Mouse (Mus musculus): ENCODE measurements around the gene Dock6.
A peak's percentile ranks its signal among the peaks of the same experiment; 100 is the strongest.
"Not testable (repeated sequence)": the region's sequence is repeated elsewhere in the genome, so short reads cannot be mapped to it uniquely, and the experiment has no call there.

Dock6 gene

DNA sequence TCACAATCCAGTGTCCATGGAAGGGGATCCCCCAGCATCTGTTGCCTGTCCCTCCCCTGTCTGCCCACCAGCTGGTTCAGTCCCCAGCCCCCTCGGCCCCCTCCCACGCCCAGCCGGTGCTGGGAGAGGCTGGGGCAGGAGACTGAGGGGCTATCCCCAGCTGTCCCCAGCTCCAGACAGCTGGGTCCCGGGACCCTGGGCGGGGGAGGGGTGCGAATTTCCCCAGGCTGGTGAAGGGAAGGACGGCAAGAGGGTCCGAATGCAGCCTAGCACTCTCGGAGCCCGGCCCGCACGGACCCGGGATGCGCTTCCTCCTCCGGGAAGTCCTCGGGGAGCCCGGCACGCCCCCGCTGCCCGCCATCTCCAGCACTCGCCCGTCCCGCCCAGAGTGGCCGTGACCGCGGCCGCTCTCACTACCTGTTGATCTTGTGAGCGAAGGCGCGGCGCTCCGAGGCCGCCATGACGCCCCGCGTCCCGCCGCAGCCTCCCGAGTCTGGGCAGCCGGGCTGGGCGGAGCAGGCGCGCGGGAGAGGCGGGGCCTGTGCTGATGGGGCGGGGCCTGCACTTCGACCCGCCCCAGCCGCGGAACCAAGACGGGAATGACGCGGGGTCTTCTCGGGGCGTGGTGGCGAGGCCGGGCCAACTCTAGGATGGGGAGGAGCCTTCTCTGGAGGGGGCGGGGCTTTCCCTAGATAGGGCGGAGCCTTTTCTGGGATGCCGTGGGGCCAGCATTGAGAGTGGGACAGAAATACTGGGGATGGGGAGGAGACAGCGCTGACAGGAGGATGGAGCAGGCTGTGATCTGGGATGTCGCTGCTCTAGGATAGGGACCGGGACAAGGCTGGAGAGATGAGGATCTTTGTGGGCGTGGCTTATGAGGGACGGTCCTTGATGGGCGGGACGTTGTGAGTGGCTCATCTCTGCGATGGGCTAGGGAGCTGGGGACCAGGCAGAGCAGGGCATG, at the start of gene Dock6:
TSS of gene Dock6 (minus strand) at position 508 of the 964 bp plus-strand sequence.
- peak; percentile 92 for DNase-seq

GRCm38 (mm10) chr9:21901223-21901820, 48.9 kb upstream of the Dock6 start:
- DNase-seq: peak; percentile 93

DNA sequence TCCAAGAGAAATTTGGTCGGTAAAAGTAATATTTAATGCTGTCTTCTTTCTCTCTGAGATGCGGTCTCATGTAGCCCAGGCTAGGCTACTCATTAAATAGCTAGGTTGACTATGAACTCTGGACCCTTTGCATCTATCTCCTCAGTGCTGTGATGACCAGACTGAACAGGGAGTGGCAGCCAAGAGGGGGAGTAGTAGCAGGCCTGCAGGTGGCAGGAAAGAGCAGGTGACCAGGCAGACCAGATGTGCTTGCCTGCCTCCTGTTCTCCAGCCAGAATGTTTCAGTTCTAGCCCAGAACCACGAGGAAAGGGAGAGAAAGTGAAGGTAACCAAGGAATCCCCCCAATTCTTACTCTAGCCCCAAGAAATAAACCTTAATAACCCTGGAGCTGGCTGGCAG, 36.8 kb upstream of the Dock6 start:
- no peak for DNase-seq

GRCm38 (mm10) chr9:21876601-21877000, 24.2 kb upstream of the Dock6 start:
- DNase-seq: no peak

- DNase-seq: peak; percentile 16
These were observed 19.8 kb upstream of the Dock6 start for GRCm38 (mm10) chr9:21872204-21872603.

- peak; percentile 82 for DNase-seq
These were observed 18.6 kb upstream of the Dock6 start for GRCm38 (mm10) chr9:21870879-21871524.

DNA sequence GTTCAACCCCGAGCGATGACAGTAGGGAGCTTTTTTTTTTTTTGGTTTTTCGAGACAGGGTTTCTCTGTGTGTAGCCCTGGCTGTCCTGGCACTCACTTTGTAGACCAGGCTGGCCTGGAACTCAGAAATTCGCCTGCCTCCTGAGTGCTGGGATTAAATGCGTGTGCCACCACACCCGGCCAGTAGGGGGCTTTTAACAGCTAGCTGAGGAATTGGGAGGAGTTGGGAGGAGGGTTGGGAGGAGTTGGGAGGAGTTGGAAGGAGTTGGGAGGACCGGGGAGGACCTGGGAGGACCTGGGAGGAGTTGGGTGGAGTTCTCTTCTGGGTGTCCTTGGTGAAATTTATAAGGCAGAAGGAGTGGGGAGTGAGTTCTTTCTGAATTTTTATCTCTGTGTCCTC, 16.9 kb upstream of the Dock6 start:
- DNase-seq: peak; percentile 55

DNA sequence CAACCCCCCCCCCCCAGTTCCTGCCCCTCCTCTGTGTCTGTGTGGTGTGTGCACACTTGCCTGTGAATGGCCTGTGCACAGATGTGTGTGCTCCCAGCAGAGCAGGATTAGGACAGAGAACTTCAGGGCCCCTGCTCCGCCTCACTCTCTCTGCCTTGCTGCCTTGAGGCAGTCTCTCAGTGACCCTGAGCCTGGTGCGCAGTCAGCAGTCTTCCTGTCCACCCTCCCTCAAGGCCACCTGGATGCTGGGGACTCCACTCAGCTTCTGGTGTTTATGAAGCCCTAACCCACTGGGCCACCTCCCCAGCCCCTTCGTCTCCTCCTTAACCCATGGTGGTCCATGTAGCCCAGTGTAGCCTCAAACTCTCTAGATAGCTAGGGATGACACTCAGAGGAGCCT, 15.3 kb upstream of the Dock6 start:
- DNase-seq: no peak

GRCm38 (mm10) chr9:21866641-21867040, 14.2 kb upstream of the Dock6 start:
- DNase-seq: no peak

DNA sequence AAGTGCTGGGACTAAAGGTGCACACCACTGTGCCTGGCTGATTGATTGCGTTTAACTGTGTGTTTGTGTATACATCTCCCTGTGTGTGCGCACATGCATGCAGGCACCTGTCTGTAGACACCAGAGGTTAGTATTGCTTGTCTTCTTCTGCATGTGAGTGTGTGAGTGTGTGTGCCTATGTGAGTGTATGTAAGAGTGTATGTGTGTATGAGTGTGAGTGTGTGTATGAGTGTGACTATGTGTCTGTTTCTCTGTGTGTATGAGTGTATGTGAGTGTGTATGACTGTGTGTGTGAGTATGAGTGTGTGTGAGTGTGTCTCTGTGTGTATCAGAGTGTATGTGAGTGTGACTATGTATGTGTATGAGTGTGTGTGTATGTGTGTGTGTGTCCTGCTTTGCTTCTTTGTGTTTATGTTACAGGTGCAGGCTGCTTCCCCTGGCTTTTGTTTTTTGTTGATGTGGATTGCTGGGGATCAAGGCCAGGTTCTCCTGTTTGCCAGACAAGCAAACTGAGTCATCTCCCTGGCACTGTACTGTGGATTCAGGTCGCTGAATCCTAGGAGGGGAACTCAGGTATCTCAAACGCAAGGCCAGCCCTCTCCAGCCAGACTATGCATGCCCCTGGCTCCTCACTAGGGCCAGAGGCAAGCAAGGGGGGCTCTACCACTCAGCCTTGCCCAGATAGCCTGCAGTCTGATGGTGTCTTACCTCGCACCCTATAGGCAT, 13.4 kb upstream of the Dock6 start:
- no peak for DNase-seq

- DNase-seq: no peak
These were observed 9.7 kb upstream of the Dock6 start for GRCm38 (mm10) chr9:21862181-21862580.

DNA sequence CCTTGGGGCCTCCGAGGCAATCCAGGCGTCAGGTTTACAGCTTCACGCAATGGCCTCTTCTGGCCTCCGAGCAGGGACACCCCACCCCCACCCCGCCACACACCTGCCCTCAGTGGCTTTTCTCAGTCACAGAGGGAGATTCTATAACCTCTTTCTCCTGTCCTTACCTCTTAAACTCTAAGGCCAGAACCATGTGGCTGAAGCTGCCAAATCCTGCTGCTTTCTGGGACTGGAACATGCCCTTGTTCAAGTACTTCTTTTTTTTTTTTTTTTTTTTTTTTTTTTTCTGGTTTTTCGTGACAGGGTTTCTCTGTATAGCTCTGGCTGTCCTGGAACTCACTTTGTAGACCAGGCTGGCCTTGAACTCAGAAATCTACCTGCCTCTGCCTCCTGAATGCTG, 7.9 kb upstream of the Dock6 start:
- not testable (repeated sequence) for DNase-seq

DNA sequence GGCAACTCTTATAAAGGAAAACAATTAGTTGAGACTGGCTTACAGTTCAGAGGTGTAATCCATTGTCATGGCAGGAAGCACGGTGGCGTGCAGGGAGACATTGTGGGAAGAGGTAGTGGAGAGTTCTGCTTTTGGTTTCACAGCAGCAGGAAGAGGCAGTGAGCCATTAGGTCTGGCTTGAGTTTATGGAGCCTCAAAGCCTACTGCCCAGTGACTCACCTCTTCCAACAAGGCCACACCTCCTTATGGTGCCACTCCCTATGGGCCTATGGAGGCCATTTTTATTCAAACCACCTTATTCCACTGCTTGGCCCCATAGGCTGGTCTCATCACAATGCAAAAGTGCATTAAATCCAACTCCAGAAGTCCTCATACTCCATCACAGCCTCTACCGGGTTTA, 7.2 kb upstream of the Dock6 start:
- DNase-seq: no peak

- no peak for DNase-seq
These were observed 5.6 kb upstream of the Dock6 start for GRCm38 (mm10) chr9:21858084-21858483.

DNA sequence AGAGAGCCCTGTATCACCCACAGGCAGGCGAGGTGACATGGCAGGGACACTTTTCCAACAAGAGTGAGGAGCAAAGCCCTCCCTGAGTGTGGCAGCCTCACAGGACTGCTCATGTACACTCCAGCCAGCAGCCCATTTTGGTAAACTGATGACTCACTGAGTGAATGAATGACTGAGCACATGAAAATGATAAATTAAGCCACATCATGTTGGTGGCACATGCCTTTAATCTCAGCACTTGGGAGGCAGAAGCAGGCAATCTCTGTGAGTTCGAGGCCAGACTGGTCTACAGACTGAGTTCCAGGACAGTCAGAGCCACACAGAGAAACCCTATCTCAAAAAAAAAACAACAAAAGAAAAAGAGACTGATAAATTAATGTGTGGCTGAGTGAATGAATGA, 5.1 kb upstream of the Dock6 start:
- no peak for DNase-seq

DNA sequence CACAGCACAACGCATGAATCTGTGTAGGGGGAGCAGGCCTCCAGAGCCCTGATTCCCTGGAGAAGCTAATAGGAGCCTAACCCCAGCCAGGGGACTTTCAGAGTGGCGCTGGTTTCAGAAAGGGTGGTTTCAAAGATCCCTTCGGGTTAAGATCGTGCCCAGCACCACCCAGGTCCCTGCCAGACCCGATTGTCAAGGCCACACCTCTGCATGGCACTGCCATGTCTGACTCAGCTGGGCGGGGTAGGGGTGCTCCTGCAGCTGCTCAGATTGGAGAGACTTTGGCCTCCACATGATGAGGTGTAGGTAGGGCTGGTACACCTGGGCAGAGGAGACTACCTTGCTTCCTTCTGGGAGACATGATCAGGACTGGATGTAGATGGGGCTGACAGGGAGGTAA, 2.5 kb upstream of the Dock6 start:
- DNase-seq: no peak

- no peak for DNase-seq
These were observed 1.5 kb upstream of the Dock6 start for GRCm38 (mm10) chr9:21853961-21854360.

DNA sequence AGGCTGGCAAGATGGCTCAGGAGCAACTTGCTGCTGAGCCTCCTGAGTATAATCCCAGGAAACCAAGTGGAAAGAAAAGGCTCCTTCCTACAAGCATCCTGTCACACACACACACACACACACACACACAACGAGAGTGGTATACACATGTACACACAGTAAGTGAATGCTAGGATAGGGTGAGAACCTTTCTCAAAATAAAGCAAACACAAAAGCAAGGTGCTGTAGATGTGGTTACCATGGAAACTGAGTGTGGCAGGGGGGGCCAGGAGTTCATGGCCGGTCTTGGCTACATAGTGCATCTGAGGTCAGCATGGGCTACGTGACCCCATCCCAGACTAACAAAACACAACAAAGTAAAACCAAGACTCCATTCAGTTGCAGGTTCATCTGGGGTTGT, 1.4 kb downstream of the Dock6 start:
- no peak for DNase-seq

GRCm38 (mm10) chr9:21849691-21850677, 2.5 kb downstream of the Dock6 start:
- no peak for DNase-seq

- no peak for DNase-seq
These were observed 4.5 kb downstream of the Dock6 start for GRCm38 (mm10) chr9:21847926-21848325.

DNA sequence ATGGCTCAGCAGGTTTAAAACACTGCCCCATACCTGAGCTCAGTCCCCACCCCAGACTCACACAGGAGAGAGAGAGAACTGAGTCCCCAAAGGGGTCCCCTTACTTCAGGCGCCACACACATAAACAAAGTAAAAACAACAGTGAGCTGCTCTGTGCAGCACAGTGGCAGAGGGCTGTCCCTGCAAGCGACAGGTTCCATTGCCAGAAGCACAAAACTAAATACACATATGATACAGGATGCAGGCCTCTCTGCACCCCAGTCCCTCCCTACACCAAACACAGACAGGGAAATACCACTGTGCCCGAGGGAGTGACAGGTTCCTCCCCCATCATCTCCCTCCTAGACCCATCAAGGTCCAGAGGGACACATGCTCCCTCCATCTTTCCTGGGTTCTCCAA, 5.0 kb downstream of the Dock6 start:
- no peak for DNase-seq

Measured in retina, postnatal 1 day (tissue).